Mouse (Mus musculus): ENCODE measurements around the gene Slc4a1ap.

- TF ChIP-seq GATA1 (IDR thresholded peaks at IDR 0.05; ENCODE audit: low read length) (no peak), TAL1 (IDR thresholded peaks at IDR 0.05; ENCODE audit: low read length) (no peak)
These were observed 32.1 kb upstream of the Slc4a1ap start, which contains the start of gene Gpn1 for GRCm38 (mm10) chr5:31494513-31495297.
